Mouse (Mus musculus): ENCODE data around the gene Tmem50a. TPM values are rescaled to one million over a fixed set of nuclear protein-coding genes. Genes with fewer than 3 reads are reported as not detected.

Tmem50a gene
- total RNA-seq, 2 experiments from 2014 or later: 70.6 to 85.5 TPM

GRCm38 (mm10) chr4:134855371-134855770 lies 59.5 kb downstream of the Tmem50a start:
- ATAC-seq (replicated peaks; ENCODE audit: low FRiP score, poor library complexity, severe bottlenecking): no peak

- ATAC-seq (replicated peaks; ENCODE audit: low FRiP score, poor library complexity, severe bottlenecking): peak; percentile 79
These were observed 61.0 kb downstream of the Tmem50a start for GRCm38 (mm10) chr4:134853637-134854485.

- peak; percentile 88 for ATAC-seq (replicated peaks; ENCODE audit: low FRiP score, poor library complexity, severe bottlenecking)
These were observed 61.6 kb downstream of the Tmem50a start, which contains the start of gene Maco1 for GRCm38 (mm10) chr4:134853259-134853636. TSS of gene Maco1 (minus strand) at chr4:134853345.

- peak; percentile 42; the same call in 1 of the 2 replicates for ATAC-seq (replicated peaks; ENCODE audit: low FRiP score, poor library complexity, severe bottlenecking)
These were observed 62.2 kb downstream of the Tmem50a start for GRCm38 (mm10) chr4:134852438-134853255.

GRCm38 (mm10) chr4:134851876-134852275 lies 62.9 kb downstream of the Tmem50a start:
- ATAC-seq (replicated peaks; ENCODE audit: low FRiP score, poor library complexity, severe bottlenecking): no peak

- no peak for ATAC-seq (replicated peaks; ENCODE audit: low FRiP score, poor library complexity, severe bottlenecking)
These were observed 63.6 kb downstream of the Tmem50a start for GRCm38 (mm10) chr4:134851236-134851635.

GRCm38 (mm10) chr4:134850551-134850950 lies 64.3 kb downstream of the Tmem50a start:
- no peak for ATAC-seq (replicated peaks; ENCODE audit: low FRiP score, poor library complexity, severe bottlenecking)

Other genes starting within 250 kb of the Tmem50a start
- gene Man1c1, start 210.7 kb downstream of the Tmem50a start, total RNA-seq (2015; ENCODE audit: low replicate concordance): 2.9 TPM in 2 replicates
- 1.0 and 1.8 TPM in 2 replicates for gene Man1c1, start 210.7 kb downstream of the Tmem50a start, total RNA-seq (2017; ENCODE audit: low replicate concordance)
- gene Ldlrap1, start 147.0 kb downstream of the Tmem50a start, total RNA-seq (2015; ENCODE audit: low replicate concordance): 6.5 and 27.7 TPM in 2 replicates
- gene Ldlrap1, start 147.0 kb downstream of the Tmem50a start, total RNA-seq (2017; ENCODE audit: low replicate concordance): 17.3 and 21.3 TPM in 2 replicates
- 61.6 and 62.9 TPM in 2 replicates for gene Maco1, start 61.7 kb downstream of the Tmem50a start, total RNA-seq (2015; ENCODE audit: low replicate concordance)
- 125 and 136 TPM in 2 replicates for gene Maco1, start 61.7 kb downstream of the Tmem50a start, total RNA-seq (2017; ENCODE audit: low replicate concordance)
- 1,050 and 1,093 TPM in 2 replicates for gene Rhd, start 50.5 kb downstream of the Tmem50a start, total RNA-seq (2015; ENCODE audit: low replicate concordance)
- 1,285 and 1,461 TPM in 2 replicates for gene Rhd, start 50.5 kb downstream of the Tmem50a start, total RNA-seq (2017; ENCODE audit: low replicate concordance)
- 722 and 849 TPM in 2 replicates for gene Rsrp1, start 8.6 kb upstream of the Tmem50a start, total RNA-seq (2015; ENCODE audit: low replicate concordance)
- 222 and 384 TPM in 2 replicates for gene Rsrp1, start 8.6 kb upstream of the Tmem50a start, total RNA-seq (2017; ENCODE audit: low replicate concordance)
- 66.7 and 95.9 TPM in 2 replicates for gene Syf2, start 15.9 kb upstream of the Tmem50a start, total RNA-seq (2015; ENCODE audit: low replicate concordance)
- gene Syf2, start 15.9 kb upstream of the Tmem50a start, total RNA-seq (2017; ENCODE audit: low replicate concordance): 180 and 263 TPM in 2 replicates
- gene Runx3, start 205.6 kb upstream of the Tmem50a start, total RNA-seq (2015; ENCODE audit: low replicate concordance): 5.9 and 10.8 TPM in 2 replicates
- 0.51 TPM in 1 of 2 replicates, not detected in the other for gene Runx3, start 205.6 kb upstream of the Tmem50a start, total RNA-seq (2017; ENCODE audit: low replicate concordance)